Mouse (Mus musculus) embryonic facial prominence, embryonic 12.5 days (tissue): ENCODE measurements around the gene Cep128. TPM values are rescaled to one million over a fixed set of nuclear protein-coding genes. Genes with fewer than 3 reads are reported as not detected.
"Not testable (repeated sequence)": the region's sequence is repeated elsewhere in the genome, so short reads cannot be mapped to it uniquely, and the experiment has no call there.

Experiments
- ATAC-seq: fragments of 200-750 bp; cut with Nextera tagmentation; 2 replicates; pipeline ENCODE4 v1.8.0; 2017; ENCODE audit not compliant: insufficient number of reproducible peaks, insufficient read depth, low FRiP score, low TSS enrichment
- H3K27ac ChIP-seq: fragments of 300-500 bp; sonication (generic); 2 replicates; pipeline ENCODE4 v1.5.1; 2016; ENCODE audit warnings: mild to moderate bottlenecking
- H3K27me3 ChIP-seq: fragments of 300-500 bp; sonication (generic); 2 replicates; pipeline ENCODE4 v1.6.1; 2016; ENCODE audit warnings: mild to moderate bottlenecking, moderate library complexity
- H3K36me3 ChIP-seq: fragments of 300-500 bp; sonication (generic); 2 replicates; pipeline ENCODE4 v1.6.1; 2016; ENCODE audit warnings: mild to moderate bottlenecking
- H3K4me1 ChIP-seq: fragments of 300-500 bp; sonication (generic); 2 replicates; pipeline ENCODE4 v1.6.1; 2016
- H3K4me2 ChIP-seq: fragments of 300-500 bp; sonication (generic); replicated peaks from 2 replicates; pipeline ENCODE4 v1.6.1; 2016; ENCODE audit warnings: mild to moderate bottlenecking, moderate library complexity
- H3K4me3 ChIP-seq: fragments of 300-500 bp; sonication (generic); 2 replicates; pipeline ENCODE4 v1.5.1; 2016; ENCODE audit warnings: mild to moderate bottlenecking
- H3K9ac ChIP-seq: fragments of 300-500 bp; sonication (generic); 2 replicates; pipeline ENCODE4 v1.6.1; 2016; ENCODE audit warnings: mild to moderate bottlenecking, moderate library complexity
- H3K9me3 ChIP-seq: fragments of 300-500 bp; sonication (generic); 2 replicates; pipeline ENCODE4 v1.6.1; 2016; ENCODE audit warnings: mild to moderate bottlenecking, moderate library complexity
- WGBS: fragments of 180-500 bp; shearing (Covaris S2); methylation state at CpG from one replicate; pipeline ENCODE4 v1.1.7; 2016; 5-methylcytosine and 5-hydroxymethylcytosine counted together
- microRNA-seq: library from miRNA; unstranded; fragments of <30 nt; microRNA quantifications from one replicate; pipeline ENCODE4, GENCODE M21; 2017
- polyA plus RNA-seq: library from polyadenylated mRNA; unstranded; fragments of >200 nt; fragmentation: Nextera tagmentation; extraction: Ambion mirVana; gene quantifications from 2 replicates; pipeline ENCODE4 v1.2.1, GENCODE M21; 2016

Gene Cep128
- polyA plus RNA-seq, 1 experiment from 2014 or later, result 9.3 TPM

DNA sequence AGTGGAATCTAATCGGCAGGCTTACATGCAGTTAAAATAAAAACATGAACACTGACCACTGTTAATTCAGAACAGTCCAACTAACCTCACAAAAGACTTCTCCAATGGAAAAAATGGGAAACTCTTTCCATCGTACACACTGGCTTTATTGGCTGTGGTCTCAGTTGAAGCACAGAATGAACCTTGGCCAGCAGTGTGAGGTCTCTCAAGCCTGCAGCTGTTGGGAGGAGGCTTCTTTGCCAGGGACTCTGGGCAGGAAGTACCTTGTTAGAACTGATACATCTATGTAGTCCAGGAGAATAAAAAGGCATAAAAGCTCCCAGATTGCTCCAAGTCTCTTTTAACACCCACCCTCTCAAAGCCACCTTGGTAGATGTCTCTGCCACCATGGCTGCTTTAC is 390.9 kb downstream of the Cep128 start:
- Histone ChIP-seq H3K9ac (no peak overlapping the region), H3K9me3 (no peaks in the 10 kb centered on the region), H3K27ac (no peak overlapping the region), H3K27me3 (no peaks in the 10 kb centered on the region), H3K4me2 (no peak overlapping the region), H3K4me3 (no peak overlapping the region), H3K4me1 (no peaks in the 10 kb centered on the region), H3K36me3 (no peaks in the 10 kb centered on the region)
- 72% methylated on average over 2 of the region's 2 CpGs for WGBS
- ATAC-seq, result no peak

GRCm38 (mm10) chr12:90987782-90988181 is 396.4 kb downstream of the Cep128 start:
- 77% methylated on average over 2 of the region's 2 CpGs for WGBS
- Histone ChIP-seq H3K9me3 (no peaks in the 10 kb centered on the region), H3K4me3 (no peak overlapping the region), H3K27me3 (no peaks in the 10 kb centered on the region), H3K27ac (no peak overlapping the region), H3K36me3 (no peaks in the 10 kb centered on the region), H3K9ac (no peak overlapping the region), H3K4me2 (no peak overlapping the region), H3K4me1 (no peaks in the 10 kb centered on the region)
- no peak for ATAC-seq

GRCm38 (mm10) chr12:90987259-90987658 is 396.9 kb downstream of the Cep128 start:
- no peak overlapping the region for H3K4me2 ChIP-seq
- H3K36me3 ChIP-seq, result no peaks in the 10 kb centered on the region
- no peak overlapping the region for H3K9ac ChIP-seq
- H3K9me3 ChIP-seq, result no peaks in the 10 kb centered on the region
- H3K4me3 ChIP-seq, result no peak overlapping the region
- no peaks in the 10 kb centered on the region for H3K4me1 ChIP-seq
- WGBS, result 81% methylated on average over 6 of the region's 6 CpGs
- H3K27ac ChIP-seq, result no peak overlapping the region
- H3K27me3 ChIP-seq, result no peaks in the 10 kb centered on the region
- ATAC-seq, result no peak

DNA sequence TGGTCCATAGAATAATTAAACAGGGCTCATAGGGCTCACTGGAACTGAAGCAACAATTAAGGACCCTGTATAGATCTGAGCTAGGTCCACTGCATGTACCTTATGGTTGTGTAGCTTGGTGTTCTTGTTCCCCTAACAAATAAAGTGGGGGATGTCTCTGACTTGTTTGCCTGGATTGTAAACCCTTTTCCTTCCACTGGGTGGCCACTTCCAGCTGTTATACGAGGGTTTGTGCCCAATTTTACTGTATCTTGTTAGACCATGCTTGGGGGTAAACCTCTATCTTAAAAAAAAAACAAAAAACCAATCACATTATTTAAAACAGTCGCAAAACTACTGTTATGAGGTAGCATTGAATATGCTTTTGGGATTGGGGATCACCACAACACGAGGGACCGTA is 402.2 kb downstream of the Cep128 start:
- ATAC-seq, result no peak

GRCm38 (mm10) chr12:90976406-90976805 is 407.8 kb downstream of the Cep128 start:
- H3K36me3 ChIP-seq, H3K27ac ChIP-seq, H3K4me3 ChIP-seq, H3K9me3 ChIP-seq, H3K4me2 ChIP-seq, H3K27me3 ChIP-seq, H3K4me1 ChIP-seq, ATAC-seq, H3K9ac ChIP-seq: not testable (repeated sequence)
- 88% methylated on average over 9 of the region's 9 CpGs for WGBS

More for the DNA sequence above, 402.2 kb downstream of the Cep128 start:
- Histone ChIP-seq H3K27me3 (no peaks in the 10 kb centered on the region), H3K4me2 (no peak overlapping the region), H3K4me1 (no peaks in the 10 kb centered on the region), H3K9ac (no peak overlapping the region), H3K27ac (no peak overlapping the region), H3K4me3 (no peak overlapping the region), H3K9me3 (no peaks in the 10 kb centered on the region), H3K36me3 (no peaks in the 10 kb centered on the region)
- 87% methylated on average over 4 of the region's 4 CpGs for WGBS

- Histone ChIP-seq H3K9me3 (no peaks in the 10 kb centered on the region), H3K27me3 (no peaks in the 10 kb centered on the region), H3K27ac (no peak overlapping the region), H3K36me3 (no peaks in the 10 kb centered on the region), H3K4me1 (no peaks in the 10 kb centered on the region), H3K4me3 (no peak overlapping the region), H3K9ac (no peak overlapping the region), H3K4me2 (no peak overlapping the region)
- WGBS, result 31% methylated on average over 2 of the region's 2 CpGs
- no peak for ATAC-seq
Observed at GRCm38 (mm10) chr12:90975429-90975828, 408.8 kb downstream of the Cep128 start.

DNA sequence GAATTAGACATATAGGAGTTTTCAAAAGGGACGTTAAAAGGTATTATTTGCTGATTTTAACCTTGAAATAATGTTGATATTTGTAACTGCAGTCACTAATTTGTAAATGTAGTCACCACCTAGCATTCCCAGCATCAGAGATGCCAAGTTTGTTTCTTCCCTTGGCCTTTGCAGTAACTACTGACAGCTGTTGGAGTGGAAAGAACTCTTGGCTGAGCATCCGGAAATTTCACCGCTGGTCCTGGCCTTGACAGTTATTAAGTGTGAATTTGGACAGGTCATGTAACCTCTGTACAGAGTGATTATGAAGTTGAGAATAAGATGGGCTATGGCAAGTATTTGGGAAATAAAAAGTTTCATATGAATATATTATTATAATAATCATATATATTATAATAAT is 413.1 kb downstream of the Cep128 start:
- no peak overlapping the region for H3K4me2 ChIP-seq
- H3K4me1 ChIP-seq, result no peaks in the 10 kb centered on the region
- no peak overlapping the region for H3K4me3 ChIP-seq
- H3K27ac ChIP-seq, result no peak overlapping the region
- H3K36me3 ChIP-seq, result no peaks in the 10 kb centered on the region
- WGBS, result 90% methylated on average over 3 of the region's 3 CpGs
- no peaks in the 10 kb centered on the region for H3K27me3 ChIP-seq
- ATAC-seq, result no peak
- H3K9me3 ChIP-seq, result no peaks in the 10 kb centered on the region
- no peak overlapping the region for H3K9ac ChIP-seq

DNA sequence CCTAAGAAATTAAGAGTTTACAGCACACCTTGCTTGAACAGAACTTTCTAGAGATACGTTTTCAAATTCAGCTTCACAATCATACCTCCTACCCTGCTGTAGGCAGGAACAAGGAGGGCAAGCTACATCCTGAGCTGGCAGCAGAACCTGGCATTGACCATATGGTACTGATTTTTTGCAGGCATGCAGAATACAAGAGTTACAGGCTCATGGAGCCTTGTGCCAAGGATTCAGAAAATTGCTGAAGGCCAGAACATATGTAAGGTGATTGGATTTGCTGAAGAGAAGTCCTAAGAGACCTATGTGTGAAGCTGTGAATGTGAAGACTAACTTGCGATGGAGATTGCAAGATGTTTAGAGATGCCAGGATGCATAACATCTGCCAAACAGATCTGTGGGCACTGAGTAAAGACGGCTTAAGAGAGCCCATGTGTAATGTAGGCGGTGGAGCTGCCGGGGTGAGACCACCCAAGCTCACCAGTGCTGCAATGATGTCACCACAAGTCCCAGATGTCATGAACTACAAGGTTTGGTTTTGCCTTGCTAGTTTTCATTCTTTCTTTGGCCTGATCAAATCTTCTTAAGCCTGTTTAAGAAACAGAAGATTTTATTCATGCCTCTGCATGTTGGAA is 422.7 kb downstream of the Cep128 start:
- Histone ChIP-seq H3K9me3 (no peaks in the 10 kb centered on the region), H3K4me1 (no peaks in the 10 kb centered on the region), H3K4me2 (no peak overlapping the region), H3K27me3 (no peaks in the 10 kb centered on the region), H3K27ac (no peak overlapping the region), H3K4me3 (no peak overlapping the region), H3K36me3 (no peaks in the 10 kb centered on the region), H3K9ac (no peak overlapping the region)
- ATAC-seq, result no peak
- 76% methylated on average over 5 of the region's 5 CpGs for WGBS

DNA sequence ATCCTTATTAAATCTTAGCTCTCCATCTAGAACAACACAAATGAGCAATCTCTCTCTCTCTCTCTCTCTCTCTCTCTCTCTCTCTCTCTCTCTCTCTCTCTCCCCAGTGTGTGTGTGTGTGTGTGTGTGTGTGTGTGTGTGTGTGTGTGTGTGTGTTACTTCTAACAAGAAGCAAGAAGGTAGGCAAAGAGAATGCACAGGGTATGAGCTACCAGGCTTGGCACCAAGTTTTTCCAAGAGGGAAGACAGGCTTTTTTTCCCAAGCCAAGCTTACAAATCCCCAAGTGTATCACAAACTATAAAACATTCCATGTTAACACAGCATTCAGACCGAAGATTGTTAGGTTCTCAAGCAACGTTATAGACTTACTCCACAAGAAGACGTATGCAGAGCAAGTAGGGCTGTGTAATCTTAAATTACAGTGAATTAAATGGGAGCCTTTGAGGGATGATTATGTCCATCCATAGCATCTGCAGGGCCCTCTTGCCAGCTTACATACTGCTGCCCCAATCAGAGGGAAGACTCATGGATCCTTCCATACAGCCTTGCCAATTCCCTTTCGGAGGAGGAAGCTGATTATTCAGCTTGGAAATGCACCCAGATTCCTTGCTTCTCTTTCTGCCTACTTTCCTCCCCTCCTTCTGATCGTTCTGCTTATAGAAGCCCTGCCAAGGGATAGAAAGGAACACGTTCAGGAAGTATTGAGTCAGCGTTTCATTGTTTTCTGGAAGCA is 429.3 kb downstream of the Cep128 start:
- H3K27me3 ChIP-seq, result no peaks in the 10 kb centered on the region
- no peak overlapping the region for H3K27ac ChIP-seq
- H3K4me2 ChIP-seq, result no peak overlapping the region
- no peaks in the 10 kb centered on the region for H3K9me3 ChIP-seq
- no peaks in the 10 kb centered on the region for H3K4me1 ChIP-seq
- H3K36me3 ChIP-seq, result no peaks in the 10 kb centered on the region
- H3K4me3 ChIP-seq, result no peak overlapping the region
- 79% methylated on average over 7 of the region's 7 CpGs for WGBS
- no peak overlapping the region for H3K9ac ChIP-seq
- no peak for ATAC-seq

Small RNA genes within 50 kb of the gene (microRNA-seq; reads per million reads assigned to microRNA genes)
- not detected for gene Gm44370

Other genes with a start within 250 kb of the Cep128 start
- gene Tshr, start 154 bp upstream of the Cep128 start, polyA plus RNA-seq, result 0.56 and 0.70 TPM in 2 replicates
- gene Gtf2a1, start 206.1 kb upstream of the Cep128 start, polyA plus RNA-seq, result 56.7 and 61.1 TPM in 2 replicates